Mouse (Mus musculus): ENCODE measurements around the gene E2f6.

DNA sequence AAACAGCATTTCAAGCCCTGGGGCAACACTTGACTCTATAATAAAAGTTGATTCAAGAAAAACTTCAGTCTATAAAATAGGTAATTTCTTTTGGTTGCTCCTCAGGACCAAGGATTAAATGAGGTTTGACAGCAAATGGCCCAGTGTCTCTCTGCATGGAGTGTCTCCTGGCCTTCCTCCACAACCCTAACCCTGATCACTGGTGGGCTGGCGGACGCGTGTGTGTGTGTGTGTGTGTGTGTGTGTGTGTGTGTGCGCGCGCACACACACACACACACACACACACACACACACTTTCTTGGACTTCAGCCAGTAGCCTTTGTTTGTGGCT is 10.9 kb upstream of the E2f6 start:
- TF ChIP-seq CTCF (IDR thresholded peaks at IDR 0.05; ENCODE audit: control insufficient read depth, insufficient read depth, low read length) (no peak), POLR2A (IDR thresholded peaks at IDR 0.05; ENCODE audit: borderline replicate concordance, control insufficient read depth, low read depth, low read length) (no peak)
